Comparison of ENCODE assay signal across 17 mouse cellular contexts in genomic region chr4:111477507-111477906, GRCm38 (mm10).
"Had no signal": no experiment of that assay in that cellular context is flagged by ENCODE, and none has a peak within 500 bp of the region (broad histone marks: within the 10 kb centered on the region; RNA-seq: fewer than 3 reads in every experiment).

No protein-coding gene starts in this region.

- H3K27me3 ChIP-seq: liver, embryonic 15.5 days; lung, embryonic 15.5 days; neural tube, embryonic 12.5 days; stomach, embryonic 15.5 days had no signal

- H3K4me3 ChIP-seq: liver, embryonic 15.5 days; lung, embryonic 15.5 days; megakaryocyte, embryonic 14.5 days; midbrain, embryonic 12.5 days; neural tube, embryonic 12.5 days; stomach, embryonic 15.5 days had no signal

- H3K27ac ChIP-seq: liver, embryonic 15.5 days; lung, embryonic 15.5 days; macrophage; midbrain, embryonic 12.5 days; neural tube, embryonic 12.5 days; stomach, embryonic 15.5 days; stomach, postnatal 0 days had no signal

- H3K4me2 ChIP-seq: liver, embryonic 15.5 days; lung, embryonic 15.5 days; midbrain, embryonic 12.5 days; neural tube, embryonic 12.5 days; stomach, embryonic 15.5 days had no signal

- DNase-seq: liver, postnatal 0 days; lung, adult 2 months; lung, postnatal 10 days; lung, postnatal 36 days; midbrain, embryonic 14.5 days; right cerebral cortex, postnatal 14 days; thymus, adult 2 months; thymus, postnatal 25 days; thymus, postnatal 4 days had no signal

- H3K9me3 ChIP-seq: liver, embryonic 15.5 days; lung, embryonic 15.5 days; midbrain, embryonic 12.5 days; neural tube, embryonic 12.5 days; stomach, embryonic 15.5 days had no signal

- H3K9ac ChIP-seq: liver, embryonic 15.5 days; liver, postnatal 0 days; lung, embryonic 15.5 days; midbrain, embryonic 12.5 days; neural tube, embryonic 12.5 days; stomach, embryonic 15.5 days had no signal

- ATAC-seq: liver, postnatal 0 days had no signal

- H3K4me1 ChIP-seq: liver, embryonic 15.5 days; megakaryocyte, embryonic 14.5 days; neural tube, embryonic 12.5 days; stomach, embryonic 15.5 days had no signal

- H3K36me3 ChIP-seq: liver, embryonic 15.5 days; lung, embryonic 15.5 days; midbrain, embryonic 12.5 days; neural tube, embryonic 12.5 days; stomach, embryonic 15.5 days had no signal
